Mouse (Mus musculus): ENCODE data around the gene A830005F24Rik.

The A830005F24Rik gene

DNA sequence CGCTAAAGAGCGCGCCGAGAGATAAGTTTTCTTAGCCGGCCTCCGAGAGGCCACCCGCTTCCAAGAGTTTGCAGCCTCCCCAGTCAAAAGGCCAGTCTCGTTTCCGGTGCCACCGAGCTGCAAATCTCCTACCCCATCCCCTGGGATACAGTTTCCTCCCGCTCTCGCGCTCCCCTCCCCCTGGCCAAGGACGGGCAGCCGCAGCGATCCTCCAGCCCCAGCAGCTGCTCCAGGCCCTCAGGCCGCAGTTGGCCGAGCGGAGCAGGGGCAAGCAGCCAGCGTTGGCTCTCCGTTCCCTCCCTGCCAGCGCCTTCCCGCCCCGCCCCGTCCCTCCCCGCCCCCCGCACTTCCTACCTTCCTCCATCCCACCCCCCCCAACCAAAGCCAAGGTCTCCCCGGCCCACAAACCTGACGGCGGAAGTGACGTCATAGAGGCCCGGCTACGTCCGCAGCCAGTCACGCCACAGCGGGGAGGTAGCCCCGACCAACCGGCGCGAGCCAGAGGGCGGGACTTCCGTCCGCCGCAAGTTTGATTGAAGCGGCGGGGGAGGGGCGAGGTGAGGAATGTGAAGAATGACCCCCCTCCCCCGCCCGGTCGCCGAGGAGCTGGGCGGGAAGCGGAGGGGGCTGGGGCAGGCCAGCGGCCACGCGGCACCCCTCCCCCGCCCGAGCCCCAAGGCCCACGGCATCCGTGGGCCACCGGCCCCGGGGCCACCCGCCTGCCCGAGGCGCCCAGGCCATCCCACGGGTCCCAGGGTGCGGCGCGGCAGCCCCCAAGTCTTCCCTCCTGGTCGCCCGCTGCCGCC is 32.3 kb downstream of the A830005F24Rik start:
- DNase-seq (ENCODE audit: low spot score): peak; percentile 93

DNA sequence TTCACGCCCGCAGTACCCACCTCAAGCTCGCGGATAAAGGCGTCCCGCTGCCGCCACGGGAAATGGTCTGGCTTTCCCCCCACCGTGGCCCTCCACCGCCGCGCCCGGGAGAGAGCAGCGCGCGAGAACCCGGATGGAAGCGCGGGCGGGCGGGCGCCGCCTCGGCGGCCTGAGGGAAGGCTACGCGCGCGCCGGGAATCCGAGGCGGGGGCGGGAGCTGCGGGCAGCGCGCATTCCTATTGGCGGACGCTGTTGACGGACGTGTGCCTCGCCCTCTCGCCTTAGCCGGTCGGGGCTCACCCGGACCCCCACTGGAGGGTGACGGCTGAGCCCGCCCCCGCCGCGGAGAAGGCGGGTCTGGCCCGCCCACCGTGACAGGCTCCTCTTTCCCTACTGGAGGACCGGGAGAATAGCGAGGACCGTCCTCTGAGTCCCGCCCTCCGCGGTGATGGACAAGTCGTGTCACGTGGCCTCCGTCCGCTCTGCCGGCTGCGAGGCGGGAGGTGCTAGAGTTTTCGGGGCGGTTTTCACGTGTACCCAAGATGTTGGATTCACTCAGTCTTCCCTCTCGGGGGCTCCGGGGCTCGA is 33.1 kb downstream of the A830005F24Rik start:
- DNase-seq (ENCODE audit: low spot score): peak; percentile 98

DNA sequence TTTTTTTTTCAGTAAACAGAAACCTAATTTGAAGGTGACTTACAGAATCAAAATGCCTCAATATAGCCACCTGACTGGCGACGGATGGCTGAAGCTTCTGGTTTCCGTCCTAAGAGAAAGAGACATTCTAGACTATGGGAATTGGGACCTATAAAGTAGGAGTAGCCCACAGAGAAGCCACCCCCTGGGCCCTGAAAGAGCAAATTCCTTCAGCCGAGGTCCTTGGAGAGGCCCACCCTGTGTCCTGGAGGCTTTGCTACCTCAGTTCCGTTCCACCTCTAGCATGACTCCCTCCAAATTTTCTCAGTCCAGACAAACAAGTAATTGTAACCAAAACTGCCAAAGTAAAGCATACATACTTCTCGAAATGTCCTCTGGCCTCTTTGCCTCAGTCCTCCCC is 34.3 kb downstream of the A830005F24Rik start:
- no peak for DNase-seq (ENCODE audit: low spot score)

DNA sequence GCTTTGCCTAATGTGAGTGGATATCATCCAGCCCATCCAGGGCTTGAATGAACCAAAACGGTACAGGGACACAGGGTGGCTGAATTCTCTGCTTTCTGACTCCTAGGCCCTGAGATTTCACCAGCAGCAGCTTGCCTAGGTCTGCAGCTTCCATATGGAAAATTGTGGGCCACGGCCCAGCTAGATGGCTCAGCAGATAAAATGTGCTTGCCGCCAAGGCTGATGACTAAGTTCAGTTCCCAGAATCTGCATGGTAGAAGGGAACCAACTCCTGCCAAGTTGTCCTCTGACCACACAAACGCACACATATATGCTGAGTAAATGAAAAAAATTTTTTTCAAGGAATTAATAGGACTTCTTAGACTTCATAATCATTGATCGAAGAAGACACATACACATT is 34.9 kb downstream of the A830005F24Rik start:
- no peak for DNase-seq (ENCODE audit: low spot score)

DNA sequence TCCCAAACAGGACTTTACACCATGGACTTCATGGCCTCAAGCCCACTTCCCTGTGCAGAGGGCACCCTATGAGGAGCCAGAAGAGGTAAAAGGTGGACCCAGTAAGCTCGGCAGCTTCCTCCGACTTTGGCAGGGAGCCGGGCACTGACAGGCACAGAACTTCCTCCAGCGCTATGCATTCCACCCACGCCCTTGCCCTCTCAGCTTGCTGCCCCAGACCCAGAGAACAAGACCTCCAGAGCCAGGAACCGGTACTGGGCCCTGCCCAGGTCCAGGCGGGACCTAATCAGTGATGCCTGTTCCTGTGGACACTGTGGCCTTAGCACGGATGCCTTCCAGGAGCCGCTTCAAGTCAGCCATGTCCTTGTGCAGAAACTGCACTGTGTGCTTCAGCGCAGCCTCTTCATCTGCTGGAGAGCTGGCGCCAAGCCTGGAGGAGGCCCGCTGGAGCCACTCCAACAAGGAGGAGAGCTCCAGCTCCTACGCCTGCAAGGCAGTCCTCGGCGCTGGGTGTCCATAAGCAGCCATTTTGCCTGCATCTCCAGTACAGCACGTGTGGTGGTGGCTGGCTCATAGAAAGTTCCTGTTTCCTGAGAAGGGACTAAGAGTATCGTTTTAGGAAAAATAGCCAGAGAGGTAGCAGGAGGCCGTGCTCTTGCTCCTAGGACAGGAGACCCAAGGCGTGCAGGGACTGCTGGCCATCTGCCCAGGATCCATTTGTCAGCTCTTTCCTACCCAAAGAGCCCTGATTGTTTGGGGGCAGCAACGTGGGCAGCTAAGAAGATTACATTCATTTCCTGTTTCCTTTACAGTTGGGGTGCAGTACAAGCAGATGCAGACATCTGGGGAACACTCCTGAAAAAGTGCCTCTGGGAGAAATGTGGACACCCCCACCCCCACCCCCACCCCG is 39.1 kb downstream of the A830005F24Rik start:
- DNase-seq (ENCODE audit: low spot score): peak; percentile 95

DNA sequence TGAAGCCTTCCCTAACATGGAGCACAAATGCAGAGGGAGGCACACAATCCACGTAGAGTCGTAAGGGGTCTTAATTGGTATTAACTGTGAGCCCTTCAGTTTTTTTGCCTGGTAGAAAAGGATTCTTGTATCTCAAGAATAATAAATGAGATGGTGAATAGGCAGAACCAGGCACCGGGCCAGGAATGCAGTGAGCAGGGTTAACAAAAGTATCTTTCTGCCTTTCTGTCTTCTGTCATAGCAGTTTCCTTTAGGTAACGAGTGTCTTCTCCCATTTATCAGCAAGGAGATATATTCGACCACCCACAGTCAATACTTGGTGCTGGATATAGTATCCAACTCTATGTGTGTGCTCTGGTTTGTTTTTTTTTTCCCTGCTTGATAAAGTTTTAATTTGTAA is 40.1 kb downstream of the A830005F24Rik start:
- DNase-seq (ENCODE audit: low spot score): no peak

DNA sequence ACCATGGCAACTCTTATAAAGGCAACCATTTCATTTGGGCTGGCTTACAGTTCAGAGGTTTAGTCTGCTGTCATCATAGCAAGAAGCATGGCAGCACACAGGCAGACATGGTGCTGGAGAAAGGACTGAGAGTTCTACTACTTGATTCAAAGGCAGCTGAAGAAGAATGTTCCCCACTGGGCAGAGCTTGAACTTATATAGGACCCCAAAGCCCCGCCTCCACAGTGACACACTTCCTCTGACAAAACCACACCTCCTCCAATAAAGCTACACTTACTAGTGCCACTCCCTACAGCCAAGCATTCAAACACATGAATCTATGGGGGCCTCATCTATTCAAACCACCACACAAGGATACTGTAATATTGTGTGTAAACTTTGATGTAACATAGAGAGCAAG is 41.2 kb downstream of the A830005F24Rik start:
- no peak for DNase-seq (ENCODE audit: low spot score)

DNA sequence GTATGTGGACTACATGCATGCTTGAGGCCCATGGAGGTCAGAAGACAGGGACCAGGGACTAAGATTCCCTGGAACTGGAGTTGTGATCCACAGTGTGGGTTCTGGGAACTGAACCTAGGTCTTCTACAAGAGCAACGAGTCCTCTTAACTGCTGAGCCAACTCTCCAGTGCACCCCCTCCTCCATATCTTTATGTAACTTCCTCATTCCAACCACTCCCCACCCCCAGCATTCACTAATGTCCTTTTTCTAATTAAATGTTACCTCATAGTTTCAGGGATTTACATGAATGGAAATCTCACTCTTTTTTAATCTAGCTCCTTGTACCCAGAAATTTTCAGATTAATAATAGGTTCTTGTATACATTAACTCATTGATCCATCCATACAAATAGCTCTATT is 42.6 kb downstream of the A830005F24Rik start:
- DNase-seq (ENCODE audit: low spot score): no peak

DNA sequence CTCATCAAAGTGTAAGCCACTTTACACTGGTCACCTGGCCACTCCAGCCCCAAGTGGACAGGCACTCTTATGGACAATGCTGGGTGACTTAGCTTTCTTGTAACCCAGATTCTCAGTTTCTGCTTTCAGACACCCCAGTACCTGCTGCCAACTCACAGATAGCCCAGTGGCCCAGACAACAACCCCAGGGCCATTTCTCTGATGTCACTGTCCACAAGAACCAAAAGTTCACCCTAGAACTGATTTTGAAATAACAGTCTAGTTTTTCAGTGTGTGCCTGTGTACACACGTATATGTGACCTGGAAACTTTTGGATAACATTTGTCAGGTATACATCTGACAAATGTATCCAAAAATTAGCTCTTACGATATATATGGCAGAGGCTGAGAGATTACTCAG is 48.1 kb downstream of the A830005F24Rik start:
- no peak for DNase-seq (ENCODE audit: low spot score)

DNA sequence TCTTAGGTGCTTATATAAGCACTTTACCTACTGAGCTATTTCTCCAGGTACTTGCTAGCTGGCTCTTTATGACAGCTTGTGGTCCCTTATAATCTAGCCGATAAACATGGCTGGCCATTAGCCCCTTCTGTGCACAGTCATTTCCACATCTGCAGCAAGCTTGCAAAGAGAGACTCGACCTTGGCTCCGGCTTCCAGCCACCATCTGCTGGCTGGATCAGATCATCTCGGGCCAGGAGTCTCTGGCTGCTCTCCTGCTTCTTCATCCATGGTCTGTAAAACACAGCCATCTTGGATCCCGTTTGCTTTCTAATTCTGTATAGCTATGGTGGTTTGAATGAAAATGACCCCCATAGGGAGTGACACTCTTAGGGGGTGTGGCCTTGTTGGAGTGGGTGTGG is 49.0 kb downstream of the A830005F24Rik start:
- no peak for DNase-seq (ENCODE audit: low spot score)
